Mouse (Mus musculus) right cerebral cortex, adult 18-20 months (tissue): ENCODE results near the gene Uba5.

Experiments
- DNase-seq: peaks from one replicate; pipeline ENCODE4 v3.0.0; 2022; ENCODE audit warnings: mixed read lengths

Uba5 gene

GRCm38 (mm10) chr9:104051028-104051427, 11.9 kb downstream of the Uba5 start:
- DNase-seq: no peak

GRCm38 (mm10) chr9:104043676-104044075, 19.3 kb downstream of the Uba5 start:
- no peak for DNase-seq

DNA sequence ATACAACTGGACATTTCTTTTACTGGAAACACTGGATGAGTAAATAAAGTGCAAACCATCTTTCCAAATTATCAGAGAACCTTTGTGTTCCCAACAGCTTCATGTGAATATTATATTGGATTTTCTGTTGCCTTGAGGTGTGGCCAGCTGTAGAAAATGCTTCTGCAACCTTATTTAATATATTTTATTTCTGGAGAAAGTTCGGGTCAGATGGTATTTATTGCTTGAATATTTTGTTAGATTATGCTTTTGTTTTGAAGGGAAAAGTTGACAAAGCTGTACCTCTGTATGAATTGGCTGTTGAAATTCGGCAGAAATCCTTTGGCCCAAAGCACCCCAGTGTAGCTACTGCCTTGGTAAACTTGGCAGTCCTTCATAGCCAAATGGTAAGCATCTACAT, 22.6 kb downstream of the Uba5 start, which contains the start of gene Gm28305:
TSS of gene Gm28305 (plus strand) at position 301 of the 400 bp plus-strand sequence.
- no peak for DNase-seq

DNA sequence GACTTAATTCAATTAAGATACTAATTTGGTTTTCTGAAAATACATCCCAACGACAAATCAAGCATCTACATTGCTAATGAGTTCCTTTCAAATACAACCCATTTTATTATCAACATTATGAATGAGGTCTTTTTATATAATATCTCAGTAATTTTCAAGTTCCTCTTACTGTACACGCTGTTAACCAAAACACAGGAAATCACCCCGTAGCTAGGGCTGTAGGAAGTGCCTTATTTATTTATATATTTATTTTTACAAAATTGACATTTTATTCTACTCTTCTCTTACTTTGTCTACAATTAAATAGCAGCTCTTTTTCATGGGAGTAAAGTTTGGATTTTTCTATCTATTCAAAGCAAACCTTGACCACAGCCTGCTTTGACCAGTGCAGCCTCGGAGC, 23.2 kb downstream of the Uba5 start:
- DNase-seq: no peak

GRCm38 (mm10) chr9:104039031-104039695, 23.8 kb downstream of the Uba5 start:
- no peak for DNase-seq

DNA sequence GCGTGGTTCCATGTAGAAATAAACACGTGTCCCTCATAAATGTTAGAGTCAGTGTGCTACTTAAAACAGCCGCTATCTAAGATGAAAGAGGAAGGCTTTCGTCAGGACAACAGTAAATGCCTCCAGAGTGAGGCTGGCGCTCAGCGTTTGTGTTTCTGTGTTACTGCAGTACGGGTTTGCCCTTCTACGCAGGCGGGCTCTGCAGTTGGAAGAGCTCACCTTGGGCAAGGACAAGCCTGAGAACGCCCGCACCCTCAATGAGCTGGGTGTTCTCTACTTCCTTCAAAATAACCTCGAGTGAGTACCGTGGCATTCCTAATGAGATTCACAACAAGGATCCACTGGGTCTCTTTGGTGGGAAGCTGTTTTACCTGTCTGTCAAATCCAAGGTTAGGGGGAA, 24.7 kb downstream of the Uba5 start:
- no peak for DNase-seq

GRCm38 (mm10) chr9:104035261-104036015, 27.5 kb downstream of the Uba5 start:
- peak; percentile 69 for DNase-seq

- DNase-seq: no peak
These were observed 28.2 kb downstream of the Uba5 start for GRCm38 (mm10) chr9:104034718-104035117.

- DNase-seq: no peak
These were observed 28.7 kb downstream of the Uba5 start for GRCm38 (mm10) chr9:104034231-104034630.

GRCm38 (mm10) chr9:104029861-104030260, 33.1 kb downstream of the Uba5 start:
- DNase-seq: no peak

DNA sequence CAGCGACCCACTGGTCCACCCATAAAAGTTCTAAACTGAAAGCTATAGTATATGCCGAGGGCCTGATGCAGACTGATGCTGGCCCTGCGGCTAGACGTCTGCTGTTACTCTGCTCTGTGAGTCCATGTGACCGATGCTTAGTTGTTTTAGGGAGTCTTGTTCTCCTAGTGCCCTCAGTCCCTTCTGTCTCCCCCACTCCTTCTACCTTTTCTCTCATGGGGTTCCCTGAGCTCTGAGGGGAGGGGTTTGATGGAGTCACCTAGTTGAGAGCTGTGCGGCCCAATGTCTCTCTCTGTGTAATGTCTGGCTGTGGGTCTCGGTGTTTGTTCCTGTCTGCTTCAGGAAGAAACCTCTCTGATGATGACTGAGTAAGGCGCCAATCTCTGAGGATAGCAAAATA, 35.7 kb downstream of the Uba5 start:
- no peak for DNase-seq

DNA sequence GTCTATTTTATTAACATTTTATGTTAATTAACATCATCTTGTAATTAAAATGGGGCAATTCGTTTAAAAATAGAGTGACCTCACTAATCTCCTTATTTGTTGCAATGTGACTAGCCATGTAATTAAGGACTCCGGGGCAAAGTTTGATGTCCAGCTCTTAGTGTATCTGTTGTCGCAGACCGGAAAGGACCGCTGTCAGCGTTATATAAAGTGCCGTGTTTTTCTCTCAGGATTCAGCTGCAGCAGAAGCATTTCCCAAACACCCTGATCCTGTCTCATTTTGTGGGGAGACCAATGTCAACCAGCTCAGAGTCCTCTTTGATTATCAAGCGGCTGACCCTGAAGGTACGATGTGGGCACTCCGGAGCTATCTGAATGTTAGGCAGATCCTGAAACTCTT, 41.9 kb downstream of the Uba5 start:
- DNase-seq: no peak

DNA sequence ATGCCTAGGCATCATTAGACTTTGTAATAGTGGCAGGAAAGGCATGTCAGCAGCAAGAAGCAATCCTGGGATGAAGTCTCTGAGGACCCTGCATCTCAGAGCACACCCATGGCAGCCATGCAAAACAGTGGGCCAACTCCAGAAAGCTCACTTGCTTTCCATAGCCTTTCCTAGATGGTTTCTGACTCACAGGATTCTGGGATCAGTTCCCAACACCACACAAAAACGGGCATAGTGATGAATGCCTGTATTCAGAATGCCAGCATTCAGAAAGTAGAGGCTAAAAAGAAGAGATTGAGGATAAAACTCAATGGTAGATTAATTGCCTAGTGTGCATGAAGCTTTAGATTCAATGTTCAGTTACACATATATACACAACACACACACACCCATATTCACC, 48.4 kb downstream of the Uba5 start:
- no peak for DNase-seq

DNA sequence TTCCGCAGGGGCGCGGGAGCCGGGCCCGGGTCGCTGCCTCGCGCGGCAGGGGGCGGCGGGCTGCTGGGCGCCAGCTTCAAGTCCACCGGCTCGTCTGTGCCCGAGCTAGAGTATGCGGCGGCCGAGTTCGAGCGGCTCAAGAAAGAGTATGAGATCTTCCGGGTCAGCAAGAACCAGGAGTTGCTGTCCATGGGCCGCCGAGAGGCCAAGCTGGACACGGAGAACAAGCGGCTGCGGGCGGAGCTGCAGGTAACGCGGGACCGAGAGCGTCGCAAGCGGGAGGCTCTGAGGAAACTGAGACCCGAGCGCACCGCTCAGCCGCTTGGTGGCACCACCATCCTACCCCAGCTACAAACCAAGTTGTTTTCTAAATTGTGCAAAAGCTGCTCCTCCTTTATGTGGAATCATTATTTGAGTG, 60.0 kb downstream of the Uba5 start:
- DNase-seq: peak; percentile 80

DNA sequence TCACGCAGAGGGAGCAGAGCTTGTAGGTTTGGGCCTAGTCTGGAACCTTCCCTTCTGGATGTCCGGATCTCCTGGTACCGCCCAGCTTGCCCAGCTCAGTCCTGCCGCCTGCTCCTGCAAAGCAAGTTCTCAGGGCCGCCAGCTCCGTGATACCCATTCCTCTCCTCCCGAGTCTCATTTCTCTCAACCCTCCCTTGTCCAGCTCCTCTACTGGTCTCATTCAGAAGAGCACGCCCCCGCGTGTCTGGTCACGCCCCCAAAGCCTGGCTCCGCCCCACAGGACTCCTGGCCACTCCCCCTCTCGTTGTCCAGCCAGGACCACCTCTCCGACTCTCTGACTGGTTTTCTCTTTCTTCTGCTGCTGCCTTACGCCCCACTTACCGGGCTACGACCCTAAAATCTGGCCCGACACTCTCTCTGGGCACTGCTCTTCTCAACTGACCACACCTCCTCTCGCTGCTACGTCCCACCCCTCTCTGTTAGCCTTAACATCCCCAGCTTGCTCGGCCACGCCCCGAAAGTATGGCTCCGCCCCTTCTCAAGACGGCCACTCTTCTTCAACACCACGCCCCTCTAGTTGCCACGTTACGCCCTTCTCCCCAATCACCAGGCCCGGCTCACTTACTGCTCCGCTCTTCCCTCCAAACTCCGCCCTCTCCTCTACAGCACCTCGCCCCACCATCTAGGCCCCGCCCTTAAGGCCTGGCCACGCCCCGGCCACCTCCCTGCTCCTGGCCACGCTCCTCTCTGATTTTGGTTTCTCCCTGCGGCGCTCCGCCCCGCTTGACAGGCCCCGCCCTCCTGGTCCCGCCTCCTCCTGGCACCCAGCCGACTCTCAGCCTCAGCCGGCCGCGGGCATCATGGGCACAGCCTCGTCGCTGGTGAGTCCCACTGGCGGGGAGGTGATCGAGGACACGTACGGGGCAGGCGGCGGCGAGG, 60.7 kb downstream of the Uba5 start, which contains the start of gene Nphp3:
TSS of gene Nphp3 (plus strand) at position 624 of the 939 bp plus-strand sequence.
- peak; percentile 100 for DNase-seq

- no peak for DNase-seq
These were observed 62.3 kb downstream of the Uba5 start for GRCm38 (mm10) chr9:104000601-104001000.
